Mouse (Mus musculus) left cerebral cortex, adult 2 months (tissue): ENCODE measurements at regions not wholly inside any gene's neighbourhood (a gene's known extent, or its start where the extent isn't known, plus 50 kb on each side); places are given as distances from the start of the nearest gene placed in this dataset.
"Not testable (repeated sequence)": the region's sequence is repeated elsewhere in the genome, so short reads cannot be mapped to it uniquely, and the experiment has no call there.

ENCODE experiments used
- DNase-seq, 2 experiments: peaks; one replicate each; pipeline ENCODE4 v3.0.0; 2021 to 2022; ENCODE audit warnings: low spot score in 2 of 2, mixed read lengths in 1 of 2; ENCODE audit errors: extremely low spot score in 1 of 2
- H3K27ac ChIP-seq: fragments of 200-600 bp; 2 replicates; pipeline ENCODE4 v1.8.1; 2022
- H3K4me3 ChIP-seq: fragments of 200-600 bp; 2 replicates; pipeline ENCODE4 v1.8.1; 2022
- CTCF ChIP-seq: fragments of 200-600 bp; IDR thresholded peaks from 2 replicates; pipeline ENCODE4 v1.8.1; 2022; ENCODE audit warnings: antibody characterized with exemption, mild to moderate bottlenecking, moderate library complexity
- intact Hi-C: fragments of 180-260 bp; cut with DNase I; formaldehyde crosslinking; loops from one replicate; pipeline ENCODE4 v1.15.1; 2025

DNA sequence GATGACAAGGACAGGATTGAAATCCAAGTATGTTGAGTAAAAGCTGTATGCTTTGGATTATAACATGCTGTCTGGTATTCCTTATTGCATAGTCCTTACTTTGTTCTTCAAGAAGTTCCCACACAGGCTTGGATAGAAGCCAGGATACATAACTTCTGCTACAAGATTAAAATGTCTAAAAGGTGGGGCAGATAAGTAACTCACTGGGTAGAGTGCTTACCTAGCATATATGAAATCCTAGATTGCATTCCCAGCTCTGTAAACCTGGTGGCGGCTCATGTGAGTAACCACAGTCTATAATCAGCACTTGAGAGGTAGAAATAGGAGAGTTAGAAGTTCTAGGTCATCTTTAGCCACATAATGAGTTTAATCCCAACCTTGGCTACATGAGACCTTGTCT, 126.0 kb upstream of the Try4 start:
- no peak for DNase-seq
- intact Hi-C loops = no loop called here
- H3K27ac ChIP-seq = no peak overlapping the region
- no peak for TF ChIP-seq CTCF
- H3K4me3 ChIP-seq = no peak overlapping the region

DNA sequence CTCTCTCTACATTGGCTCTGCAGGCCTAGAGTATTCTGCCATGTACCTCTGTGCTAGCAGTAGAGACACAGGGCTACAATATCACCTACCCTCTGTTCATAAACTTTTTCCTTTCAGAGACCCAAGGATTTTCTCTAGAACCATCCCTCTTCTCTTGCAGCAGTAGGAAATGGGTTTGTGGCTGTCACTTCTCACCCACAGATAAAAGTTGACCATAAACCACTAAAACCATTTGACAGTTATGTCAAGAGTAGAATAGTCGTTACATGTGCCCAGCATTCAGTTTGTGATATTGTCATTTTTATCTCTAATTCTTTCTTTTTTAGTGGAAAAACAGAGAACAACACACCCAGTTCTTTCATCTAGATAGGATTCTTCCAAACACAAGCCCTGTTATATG, 128.2 kb upstream of the 2210010C04Rik start:
- Histone ChIP-seq H3K4me3 (no peak overlapping the region), H3K27ac (no peak overlapping the region)
- intact Hi-C loops = no loop called here
- no peak for DNase-seq
- no peak for TF ChIP-seq CTCF

DNA sequence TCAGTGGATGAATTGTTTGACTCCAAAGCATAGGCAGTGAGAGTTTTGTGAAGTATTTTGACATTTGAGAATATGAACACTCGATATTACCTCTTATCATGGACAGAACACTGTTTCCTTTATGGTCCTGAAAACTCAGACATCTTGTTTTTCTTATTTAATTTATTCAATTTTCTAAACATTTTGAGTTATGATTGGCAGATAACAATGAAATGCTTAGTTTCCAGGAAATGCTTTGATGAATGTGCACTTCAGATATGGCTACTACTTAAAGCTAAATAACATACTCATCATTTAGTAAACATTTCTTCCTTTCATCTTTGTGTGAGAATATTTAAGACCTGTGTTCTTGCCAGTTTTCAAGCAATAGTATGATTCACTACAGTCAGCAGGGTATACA, 126.4 kb upstream of the 2210010C04Rik start:
- no peak for DNase-seq
- no peak for TF ChIP-seq CTCF
- intact Hi-C loops = no loop called here
- no peak overlapping the region for H3K27ac ChIP-seq
- H3K4me3 ChIP-seq = no peak overlapping the region

DNA sequence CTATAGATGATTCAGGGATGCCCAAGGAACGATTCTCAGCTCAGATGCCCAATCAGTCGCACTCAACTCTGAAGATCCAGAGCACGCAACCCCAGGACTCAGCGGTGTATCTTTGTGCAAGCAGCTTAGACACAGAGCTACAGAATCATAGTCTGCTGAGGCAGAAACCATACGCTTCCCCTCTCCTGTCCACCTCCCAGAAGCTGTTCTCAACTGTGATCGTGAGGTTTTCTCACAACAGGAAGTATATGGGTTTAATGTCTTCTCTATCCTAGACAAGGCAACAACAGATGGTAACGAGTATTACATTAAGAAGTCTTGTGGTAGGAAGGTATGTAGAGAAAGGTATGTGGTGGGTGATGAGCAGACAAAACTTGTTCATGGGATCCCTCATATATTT, 116.8 kb upstream of the 2210010C04Rik start:
- Histone ChIP-seq H3K4me3 (no peak overlapping the region), H3K27ac (no peak overlapping the region)
- TF ChIP-seq CTCF = no peak
- intact Hi-C loops = no loop called here
- no peak for DNase-seq

DNA sequence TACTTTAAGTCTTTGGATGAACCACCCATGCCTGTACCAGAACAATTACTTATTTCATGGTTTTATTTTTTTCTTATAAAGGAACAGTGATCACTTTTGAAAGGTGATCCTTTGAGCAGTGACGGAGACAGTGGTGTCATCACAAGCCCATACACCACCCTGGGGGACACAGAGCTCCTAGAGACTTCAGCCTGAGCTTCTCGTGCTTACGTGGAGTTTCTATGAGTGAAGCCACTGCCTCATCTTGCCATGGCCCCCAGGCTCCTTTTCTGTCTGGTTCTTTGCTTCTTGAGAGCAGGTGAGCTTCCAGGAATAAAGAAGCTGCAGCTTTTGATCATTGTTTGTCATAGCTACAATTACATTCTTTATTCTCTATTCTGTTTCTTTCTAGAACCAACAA, 116.2 kb upstream of the 2210010C04Rik start:
- intact Hi-C loops = no loop called here
- TF ChIP-seq CTCF = no peak
- no peak for DNase-seq
- H3K27ac ChIP-seq = no peak overlapping the region
- H3K4me3 ChIP-seq = no peak overlapping the region

DNA sequence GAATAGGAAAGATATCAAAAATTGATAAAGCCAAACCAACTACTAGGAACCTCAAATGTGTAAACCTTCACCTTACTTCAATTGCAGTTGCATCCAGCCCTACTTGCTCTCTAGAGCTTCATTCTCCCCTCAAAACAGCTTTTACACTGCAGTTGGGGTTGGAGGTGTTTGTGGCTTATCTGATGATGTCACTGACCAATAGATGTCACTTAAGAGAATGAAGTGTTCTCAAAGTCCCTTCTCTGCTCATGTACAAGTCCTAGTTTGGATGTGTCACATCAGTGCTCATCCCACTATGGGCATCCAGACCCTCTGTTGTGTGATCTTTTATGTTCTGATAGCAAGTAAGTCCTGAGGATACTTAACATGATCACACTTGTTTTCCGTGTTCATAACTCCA, 105.6 kb upstream of the 2210010C04Rik start:
- TF ChIP-seq CTCF = no peak
- no peak for DNase-seq
- intact Hi-C loops = no loop called here
- no peak overlapping the region for H3K27ac ChIP-seq
- H3K4me3 ChIP-seq = no peak overlapping the region

DNA sequence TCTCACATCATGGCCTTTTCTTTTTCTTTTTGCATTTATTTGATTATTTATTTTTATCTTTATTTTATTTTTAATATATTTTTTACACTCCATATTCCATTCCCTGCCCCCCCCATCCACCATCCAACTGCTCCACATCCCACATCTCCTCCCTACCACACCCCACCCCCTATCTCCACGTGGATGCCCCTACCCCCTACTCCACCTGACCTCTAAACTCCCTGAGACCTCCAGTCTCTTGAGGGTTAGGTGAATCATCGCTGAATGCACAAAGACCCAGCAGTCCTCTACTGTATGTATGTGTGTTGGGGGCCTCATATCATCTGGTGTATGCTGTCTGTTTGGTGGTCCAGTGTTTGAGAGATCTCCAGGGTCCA, 102.1 kb upstream of the 2210010C04Rik start:
- DNase-seq, H3K27ac ChIP-seq, H3K4me3 ChIP-seq: not testable (repeated sequence)
- intact Hi-C loops = loop anchor here (5.0 kb wide), 1 partner anchor 390 kb away; no protein-coding TSS in a partner anchor

DNA sequence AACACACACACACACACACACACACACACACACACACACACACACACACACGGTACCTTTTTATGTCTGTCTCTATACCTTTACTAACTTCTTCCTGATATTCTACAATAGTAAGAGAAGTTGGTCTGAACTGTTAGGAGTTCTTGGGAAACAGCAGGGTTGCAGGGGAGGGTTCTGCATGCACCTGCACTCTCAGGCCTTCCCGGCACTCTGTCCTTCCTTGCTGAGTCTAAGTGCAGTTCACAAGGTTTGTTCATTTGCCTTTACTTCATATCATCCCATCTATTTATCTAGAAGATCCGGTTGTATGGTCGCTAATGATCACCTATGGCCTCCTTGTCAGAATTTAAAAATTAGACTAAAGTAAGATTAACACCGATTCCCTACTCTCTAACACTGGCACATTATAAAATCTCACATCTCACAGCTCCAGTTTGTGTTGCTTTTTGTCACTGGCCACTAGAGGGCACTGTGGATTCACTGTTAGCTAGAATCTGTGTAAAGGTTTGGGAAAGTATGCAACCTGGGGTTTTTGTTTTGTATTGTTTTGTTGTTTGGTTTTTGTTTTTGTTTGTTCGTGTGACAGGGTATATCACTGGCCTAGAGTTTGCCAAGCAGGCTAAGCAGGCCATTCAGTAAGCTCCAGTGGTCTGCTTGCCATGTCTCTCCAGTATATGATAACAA, 101.5 kb upstream of the 2210010C04Rik start:
- intact Hi-C loops = loop anchor here (5.0 kb wide), 1 partner anchor 390 kb away; no protein-coding TSS in a partner anchor
- TF ChIP-seq CTCF = peak; percentile 92
- no peak overlapping the region for H3K4me3 ChIP-seq
- DNase-seq = peak; percentile 28 to 52
- no peak overlapping the region for H3K27ac ChIP-seq

DNA sequence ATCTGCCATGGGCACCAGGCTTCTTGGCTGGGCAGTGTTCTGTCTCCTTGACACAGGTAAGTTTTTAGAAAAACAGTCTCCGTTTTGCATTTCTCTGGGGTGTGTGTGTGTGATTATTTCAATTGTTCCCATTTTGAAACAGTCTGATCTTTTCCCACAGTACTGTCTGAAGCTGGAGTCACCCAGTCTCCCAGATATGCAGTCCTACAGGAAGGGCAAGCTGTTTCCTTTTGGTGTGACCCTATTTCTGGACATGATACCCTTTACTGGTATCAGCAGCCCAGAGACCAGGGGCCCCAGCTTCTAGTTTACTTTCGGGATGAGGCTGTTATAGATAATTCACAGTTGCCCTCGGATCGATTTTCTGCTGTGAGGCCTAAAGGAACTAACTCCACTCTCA, 99.9 kb upstream of the 2210010C04Rik start:
- TF ChIP-seq CTCF = no peak
- no peak for DNase-seq
- no peak overlapping the region for H3K27ac ChIP-seq
- intact Hi-C loops = loop anchor here (5.0 kb wide), 1 partner anchor 392 kb away; no protein-coding TSS in a partner anchor
- no peak overlapping the region for H3K4me3 ChIP-seq

DNA sequence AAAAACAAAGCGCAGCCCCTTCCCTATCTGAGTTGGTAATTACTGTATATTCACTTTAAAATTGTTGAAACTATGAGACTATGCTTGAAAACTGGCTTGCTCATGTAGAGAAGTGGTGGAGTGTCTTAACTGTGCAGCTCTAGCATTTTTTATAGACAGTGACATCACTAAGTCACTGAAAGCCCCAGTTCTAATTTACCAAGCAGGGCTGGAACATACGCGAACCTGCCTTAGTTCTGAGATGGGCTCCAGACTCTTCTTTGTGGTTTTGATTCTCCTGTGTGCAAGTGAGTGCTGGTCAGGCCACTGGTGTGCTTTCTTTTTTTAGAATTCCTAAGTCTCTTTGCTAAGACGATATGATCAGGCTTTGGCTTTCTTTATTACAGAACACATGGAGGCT, 94.6 kb upstream of the 2210010C04Rik start:
- no peak for TF ChIP-seq CTCF
- H3K27ac ChIP-seq = no peak overlapping the region
- intact Hi-C loops = no loop called here
- DNase-seq = no peak
- H3K4me3 ChIP-seq = no peak overlapping the region

DNA sequence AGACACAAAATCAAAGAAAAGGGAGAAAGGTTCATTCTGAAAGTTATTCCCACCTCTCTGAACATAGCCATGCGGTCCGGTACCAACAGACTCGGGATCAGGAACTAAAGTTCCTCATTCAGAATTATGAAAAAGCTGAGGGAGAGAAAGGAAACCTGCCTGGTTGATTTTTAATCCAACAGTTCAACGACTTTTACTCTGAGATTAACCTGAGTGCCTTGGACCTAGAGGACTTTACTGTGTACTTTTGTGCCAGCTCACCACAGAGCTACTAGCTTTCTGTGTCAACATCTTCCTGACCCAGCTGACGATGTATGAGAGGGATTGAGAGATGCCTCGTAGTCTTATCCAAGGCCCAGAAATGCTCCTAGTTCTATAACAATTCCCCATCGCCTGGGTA, 92.5 kb upstream of the 2210010C04Rik start:
- no peak overlapping the region for H3K27ac ChIP-seq
- TF ChIP-seq CTCF = no peak
- intact Hi-C loops = no loop called here
- H3K4me3 ChIP-seq = no peak overlapping the region
- no peak for DNase-seq

DNA sequence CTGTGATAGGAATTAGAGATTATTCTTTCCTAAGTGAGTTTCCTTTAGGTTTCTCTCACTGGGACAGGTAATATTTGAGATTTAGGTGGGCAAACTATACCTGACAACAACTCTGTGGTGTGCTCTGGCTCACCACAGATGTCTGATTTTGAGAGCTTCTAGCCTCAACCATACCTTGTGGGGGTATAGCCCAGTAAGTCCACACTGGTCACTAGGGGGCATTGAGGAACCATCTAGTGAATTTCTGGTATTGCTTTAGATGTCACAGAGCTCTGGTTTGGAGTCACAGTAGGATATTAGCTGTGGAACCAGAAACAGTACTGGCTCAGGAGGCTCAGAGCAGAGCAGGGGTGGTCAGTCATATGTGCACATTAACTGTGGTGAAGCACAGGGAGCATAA, 91.5 kb upstream of the 2210010C04Rik start:
- no peak overlapping the region for H3K4me3 ChIP-seq
- DNase-seq = no peak
- H3K27ac ChIP-seq = no peak overlapping the region
- intact Hi-C loops = no loop called here
- TF ChIP-seq CTCF = no peak; the same call in 1 of the 2 replicates

DNA sequence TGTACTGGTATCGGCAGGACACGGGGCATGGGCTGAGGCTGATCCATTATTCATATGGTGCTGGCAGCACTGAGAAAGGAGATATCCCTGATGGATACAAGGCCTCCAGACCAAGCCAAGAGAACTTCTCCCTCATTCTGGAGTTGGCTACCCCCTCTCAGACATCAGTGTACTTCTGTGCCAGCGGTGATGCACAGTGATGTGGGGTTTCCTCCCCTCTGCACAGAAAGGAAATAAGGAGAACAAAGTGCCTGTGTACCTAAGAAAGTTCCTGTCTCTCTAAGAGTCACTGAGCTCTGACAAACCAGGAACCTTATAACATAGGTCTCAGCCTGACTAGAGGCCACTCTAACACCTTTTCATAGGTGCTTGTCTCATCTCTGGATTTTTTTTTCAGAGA, 86.3 kb upstream of the 2210010C04Rik start:
- TF ChIP-seq CTCF = no peak
- Histone ChIP-seq H3K27ac (no peak overlapping the region), H3K4me3 (no peak overlapping the region)
- intact Hi-C loops = no loop called here
- no peak for DNase-seq
